In the genomic region with DNA sequence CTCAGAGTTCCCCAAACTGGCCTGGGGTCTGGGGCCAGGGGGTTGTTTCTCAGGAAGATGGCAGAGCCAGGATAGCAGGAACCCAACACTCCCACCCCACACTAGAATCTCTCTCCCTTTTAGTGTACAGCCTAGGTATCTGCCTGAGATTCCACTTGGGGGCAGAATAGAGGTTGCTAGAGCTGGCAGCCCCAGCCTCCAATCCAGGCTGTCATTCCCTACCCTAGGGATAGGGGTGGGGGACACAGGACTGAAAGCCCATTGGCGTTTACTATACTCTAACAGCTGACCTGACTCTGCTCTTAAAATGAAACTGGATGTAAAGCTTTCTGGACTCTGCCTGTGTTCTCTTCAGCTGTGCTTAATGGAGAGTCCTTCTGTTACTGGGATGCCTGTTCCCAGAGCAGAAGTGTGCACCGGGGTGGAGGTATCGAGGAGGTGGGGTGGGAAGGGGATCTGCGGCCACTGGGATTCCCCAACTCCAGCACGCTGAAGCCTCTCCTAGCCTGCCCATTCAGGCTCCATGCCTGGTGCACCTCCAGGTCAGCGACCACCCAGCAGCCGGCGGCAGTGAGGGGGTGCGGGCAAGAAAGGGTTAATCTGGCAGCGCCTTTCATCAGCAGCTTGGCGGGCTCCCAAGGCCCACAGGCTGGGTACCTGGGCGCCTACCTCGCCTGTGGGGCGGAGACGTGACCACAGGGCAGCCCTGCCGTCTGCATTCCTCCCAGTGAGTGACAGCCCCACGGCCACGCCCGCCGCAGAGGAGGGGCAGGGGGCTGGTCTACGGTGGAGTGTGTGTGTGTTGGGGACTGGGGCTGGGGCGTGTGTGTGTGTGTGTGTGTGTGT, we compare ENCODE assay signal across 8 mouse cellular contexts. TPM values are rescaled to one million over a fixed set of nuclear protein-coding genes. Genes with fewer than 3 reads are reported as not detected.
DNase-seq lines count a peak whose midpoint lies in the region; ATAC-seq lines count a peak whose summit lies in the region.

No protein-coding gene starts in this region.

- H3K4me1 ChIP-seq in forebrain, embryonic 12.5 days = peaks cover 24% of the 10 kb centered on the region
- H3K4me1 ChIP-seq in kidney, embryonic 14.5 days (ENCODE audit: control insufficient read depth, insufficient read depth, low read length) = peaks cover 14% of the 10 kb centered on the region

- no peaks in the 10 kb centered on the region for H3K9me3 ChIP-seq in forebrain, embryonic 12.5 days
- H3K9me3 ChIP-seq in kidney, embryonic 14.5 days (ENCODE audit: control insufficient read depth, low read length) = no peaks in the 10 kb centered on the region

- peaks cover 34% of the 10 kb centered on the region; the same call in 1 of the 2 replicates for H3K27me3 ChIP-seq in forebrain, embryonic 12.5 days
- H3K27me3 ChIP-seq in kidney, embryonic 14.5 days (ENCODE audit: control insufficient read depth, insufficient read depth, low read length) = no peaks in the 10 kb centered on the region

- peak overlapping the region; percentile 27 for H3K4me3 ChIP-seq in forebrain, embryonic 12.5 days (replicated peaks)
- peak overlapping the region; percentile 31 for H3K4me3 ChIP-seq in kidney, embryonic 14.5 days (ENCODE audit: low read length)

- ATAC-seq in forebrain, embryonic 12.5 days (ENCODE audit: low FRiP score) = peak; percentile 88
- peak; percentile 77 for ATAC-seq in kidney, embryonic 14.5 days (ENCODE audit: low FRiP score, low TSS enrichment)

- peak; percentile 23 for DNase-seq in thymus, postnatal 0 days (ENCODE audit: low spot score)
- DNase-seq in thymus, postnatal 25 days = no peak
- DNase-seq in lung, postnatal 10 days = peak; percentile 83
- DNase-seq in testis, postnatal 10 days (ENCODE audit: low spot score) = peak; percentile 61
- DNase-seq in cerebellum, adult 8-10 months = no peak
- DNase-seq in adrenal gland, postnatal 4 days (ENCODE audit: low spot score in 2 of 2) = no peak

- no peaks in the 10 kb centered on the region for H3K36me3 ChIP-seq in forebrain, embryonic 12.5 days (replicated peaks)
- H3K36me3 ChIP-seq in kidney, embryonic 14.5 days (ENCODE audit: control insufficient read depth, insufficient read depth, low read length) = no peaks in the 10 kb centered on the region

- 2% methylated on average over 22 of the region's 22 CpGs for WGBS in forebrain, embryonic 12.5 days
- 3% methylated on average over 22 of the region's 22 CpGs for WGBS in kidney, embryonic 14.5 days

- no peak overlapping the region; the same call in 1 of the 2 replicates for H3K27ac ChIP-seq in forebrain, embryonic 12.5 days
- no peak overlapping the region; the same call in 1 of the 2 replicates for H3K27ac ChIP-seq in kidney, embryonic 14.5 days (ENCODE audit: low read depth, low read length)

- H3K4me2 ChIP-seq in forebrain, embryonic 12.5 days = peak overlapping the region; percentile 61
- peak overlapping the region; percentile 63 for H3K4me2 ChIP-seq in kidney, embryonic 14.5 days (replicated peaks; ENCODE audit: low read depth, low read length)

- 0 out of 2 replicates have a peak overlapping the region, but pooled peaks have one; percentile 2 for H3K9ac ChIP-seq in forebrain, embryonic 12.5 days
- H3K9ac ChIP-seq in kidney, embryonic 14.5 days (ENCODE audit: low read depth, low read length) = no peak overlapping the region

RNA-seq across cellular contexts. Expression of gene Tac4, which starts 50.9 kb away (rescaled TPM):
- 0.21 and 0.27 TPM in 2 replicates for polyA plus RNA-seq in thymus, postnatal 0 days (2015; fragmentation: Nextera tagmentation; extraction: Ambion mirVana)
- polyA plus RNA-seq in forebrain, embryonic 12.5 days (2016; fragmentation: Nextera tagmentation; extraction: Ambion mirVana) = 0.20 TPM in 1 of 2 replicates, not detected in the other
- 0.20 TPM in 1 of 2 replicates, not detected in the other for polyA plus RNA-seq in kidney, embryonic 14.5 days (2014; fragmentation: Nextera tagmentation; extraction: Ambion mirVana)
- under 1 TPM in 1 of 2 experiments, not detected in 1; 0.22 TPM for total RNA-seq in adrenal gland, postnatal 4 days (2021)

Comparison
In these comparisons a context has a peak if more than half of its experiments do, and no peak if none do; other contexts are left out.
1. DNase-seq: peak in thymus, postnatal 0 days (single experiment), lung, postnatal 10 days (single experiment) and testis, postnatal 10 days (single experiment); none in thymus, postnatal 25 days (single experiment), cerebellum, adult 8-10 months (single experiment) and adrenal gland, postnatal 4 days (0 of 2).